Mouse (Mus musculus) MEL-GATA-1-ER (cell line): ENCODE data around the gene Barx2.

ENCODE experiments used
- DNase-seq: peaks from one replicate; pipeline ENCODE4 v3.0.0-alpha.2; 2012; ENCODE audit warnings: low read depth; ENCODE audit errors: extremely low read depth

The Barx2 gene

DNA sequence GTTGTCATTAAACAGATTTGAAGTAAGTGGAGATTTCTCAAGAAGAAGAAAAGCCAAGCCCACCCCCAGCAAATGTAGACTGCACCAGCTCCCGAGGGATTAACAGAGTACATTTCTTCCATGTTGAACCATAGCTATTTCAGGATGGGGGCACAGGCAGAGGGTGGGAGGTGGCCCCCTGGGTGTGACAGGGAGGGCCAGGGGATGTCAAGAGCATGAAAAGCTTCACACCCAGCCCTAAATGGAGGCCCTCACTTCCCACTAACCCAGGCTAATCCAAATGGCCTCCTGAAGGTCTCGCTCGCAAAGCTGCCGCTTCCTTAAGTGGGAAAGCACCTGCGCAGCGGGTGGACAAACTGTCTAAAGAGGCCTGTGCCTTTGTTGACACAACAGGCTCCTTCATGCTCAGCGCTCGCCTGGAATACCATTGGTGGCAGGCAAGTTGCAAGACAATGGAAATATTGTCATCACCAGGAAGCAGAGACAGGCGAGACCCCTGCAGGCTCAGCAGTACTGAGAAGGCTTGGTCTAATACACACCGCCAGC is 18.4 kb downstream of the Barx2 start:
- no peak for DNase-seq

GRCm38 (mm10) chr9:31888333-31888732 is 24.9 kb downstream of the Barx2 start:
- no peak for DNase-seq

DNA sequence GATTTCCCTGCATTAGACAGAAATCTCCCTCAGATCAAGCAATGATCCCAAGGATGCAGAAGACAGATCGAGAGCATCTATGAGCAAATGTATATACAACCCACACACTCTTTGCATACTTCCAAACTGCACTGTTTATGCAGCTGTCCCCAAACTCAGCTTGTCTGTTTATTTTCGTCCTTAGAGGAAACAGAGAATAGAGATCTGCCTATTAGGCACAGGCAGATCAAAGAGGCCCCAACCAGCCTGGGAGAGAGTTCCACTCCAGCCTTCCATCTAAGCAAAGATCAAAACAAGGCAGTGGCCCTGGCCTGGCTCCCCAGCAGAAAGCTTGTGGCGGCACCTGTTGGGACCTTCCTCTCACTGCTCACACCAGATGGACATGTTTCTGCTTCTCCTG is 27.0 kb downstream of the Barx2 start:
- DNase-seq, result no peak

DNA sequence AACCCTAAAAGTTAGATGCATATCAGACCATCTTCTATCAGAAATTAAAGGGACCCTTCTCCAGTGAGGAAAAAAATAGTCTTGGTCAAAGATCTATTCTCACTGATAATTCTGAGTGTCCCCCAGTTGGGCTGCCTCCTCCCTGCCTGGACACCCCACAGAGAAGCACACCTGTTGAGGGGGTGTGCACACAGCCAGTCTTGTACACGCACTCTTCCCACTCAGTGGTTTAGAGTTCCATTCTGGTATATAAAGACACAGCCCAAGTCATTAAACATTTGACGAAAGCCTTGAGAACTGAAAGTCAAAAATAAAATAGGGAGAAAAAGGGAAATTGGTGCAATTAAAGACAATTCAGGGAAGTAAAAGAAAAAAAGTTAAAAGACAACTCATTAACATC is 30.9 kb downstream of the Barx2 start:
- DNase-seq, result no peak

DNA sequence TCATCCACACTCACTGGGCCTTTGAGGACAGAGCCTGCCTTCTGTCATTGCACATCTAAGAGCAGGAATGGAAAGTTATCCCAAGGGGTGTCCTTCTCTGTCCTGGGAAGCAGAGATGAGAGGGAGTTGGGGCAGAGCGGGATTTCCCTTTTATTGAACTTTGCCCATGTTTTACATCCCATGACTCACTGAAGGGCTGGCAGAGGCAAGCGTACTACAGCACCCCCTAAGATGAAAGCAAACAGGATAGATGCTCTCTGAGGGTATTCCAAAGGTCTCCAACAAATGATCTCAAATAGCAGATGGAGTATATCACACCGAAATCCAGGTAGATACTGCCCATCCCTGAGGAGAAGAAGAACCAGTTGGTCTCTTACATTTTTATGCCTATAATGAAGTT is 37.7 kb downstream of the Barx2 start:
- no peak for DNase-seq

DNA sequence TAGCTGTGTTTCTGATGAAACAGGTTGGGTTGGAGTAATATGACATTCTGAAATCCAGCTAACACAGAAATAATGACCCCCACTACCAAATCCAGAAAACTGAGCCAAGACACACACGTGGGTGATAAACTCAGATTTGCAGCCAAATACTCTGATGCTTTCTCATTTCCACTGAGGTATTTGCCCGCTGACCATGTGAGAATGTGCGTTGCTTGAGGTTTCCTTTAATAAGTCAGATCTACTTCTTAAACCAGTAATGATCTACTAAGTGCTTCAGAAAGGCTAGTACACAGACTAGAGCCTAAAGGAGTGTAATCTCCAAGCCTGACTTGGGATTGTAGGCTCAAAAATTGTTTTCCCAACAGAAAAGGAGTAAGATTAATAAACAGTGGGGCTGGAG is 39.0 kb downstream of the Barx2 start:
- DNase-seq, result no peak

DNA sequence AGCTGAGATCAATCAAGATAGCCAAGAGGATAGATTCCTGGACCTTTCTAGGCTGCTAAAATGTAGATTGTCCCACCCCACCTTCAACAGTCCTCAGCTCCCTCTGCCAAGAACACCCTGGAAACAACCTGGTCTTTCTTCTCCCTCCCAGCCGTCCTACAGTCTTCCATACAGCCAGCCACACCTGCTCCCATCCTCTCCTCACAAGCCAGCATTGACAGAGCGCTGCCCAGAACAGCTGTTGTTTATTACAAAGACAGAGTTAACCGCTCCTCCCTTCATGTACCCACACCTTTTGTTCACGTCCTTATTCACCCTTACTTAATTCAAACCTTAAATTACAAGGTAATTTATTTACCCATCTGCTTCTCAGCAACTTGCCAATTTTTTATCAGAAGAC is 41.9 kb downstream of the Barx2 start:
- DNase-seq, result no peak

GRCm38 (mm10) chr9:31868823-31869460 is 44.3 kb downstream of the Barx2 start:
- DNase-seq, result no peak

DNA sequence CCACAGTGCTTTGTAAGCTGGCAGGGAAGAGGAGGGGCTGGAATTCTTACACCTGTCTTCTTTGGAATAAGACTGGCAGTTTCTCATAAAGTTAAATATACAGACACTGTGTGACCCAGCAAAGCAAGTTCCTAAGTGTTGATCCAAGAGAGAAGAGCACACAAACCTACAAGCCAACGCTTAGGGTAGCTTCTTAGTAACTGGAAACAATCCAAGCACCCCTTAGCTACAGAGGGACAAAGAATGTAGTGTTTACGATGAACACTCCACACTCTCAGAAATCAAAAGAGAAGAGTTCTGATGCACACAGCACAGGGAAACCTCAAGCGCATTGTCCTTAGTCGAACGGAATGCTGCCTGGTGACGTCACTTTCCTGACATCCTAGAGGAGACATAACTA is 49.4 kb downstream of the Barx2 start:
- DNase-seq, result no peak

GRCm38 (mm10) chr9:31859446-31859845 is 53.8 kb downstream of the Barx2 start:
- no peak for DNase-seq

GRCm38 (mm10) chr9:31858720-31859340 is 54.4 kb downstream of the Barx2 start:
- DNase-seq, result no peak

- DNase-seq, result no peak
Measured at GRCm38 (mm10) chr9:31857512-31857911, 55.8 kb downstream of the Barx2 start.

DNA sequence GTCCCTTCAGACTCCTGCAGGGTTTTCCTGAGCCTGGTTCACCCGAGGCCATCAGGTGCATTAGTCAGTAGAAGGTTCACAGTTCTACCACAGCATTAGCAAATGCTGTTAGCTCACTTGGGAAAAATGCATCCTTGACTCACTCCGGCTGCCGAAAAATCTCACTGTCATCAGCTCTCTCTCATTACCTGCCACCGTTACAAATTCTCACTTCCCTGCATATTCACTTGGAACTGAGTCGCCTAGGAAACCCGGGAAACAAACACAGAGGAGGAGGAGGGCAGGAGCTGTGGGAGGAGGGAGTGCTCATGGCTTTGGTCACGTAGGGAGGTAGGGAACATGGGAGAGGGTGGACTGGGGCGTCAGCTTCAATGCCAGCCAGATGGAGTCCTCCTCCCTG is 56.8 kb downstream of the Barx2 start:
- no peak for DNase-seq

DNA sequence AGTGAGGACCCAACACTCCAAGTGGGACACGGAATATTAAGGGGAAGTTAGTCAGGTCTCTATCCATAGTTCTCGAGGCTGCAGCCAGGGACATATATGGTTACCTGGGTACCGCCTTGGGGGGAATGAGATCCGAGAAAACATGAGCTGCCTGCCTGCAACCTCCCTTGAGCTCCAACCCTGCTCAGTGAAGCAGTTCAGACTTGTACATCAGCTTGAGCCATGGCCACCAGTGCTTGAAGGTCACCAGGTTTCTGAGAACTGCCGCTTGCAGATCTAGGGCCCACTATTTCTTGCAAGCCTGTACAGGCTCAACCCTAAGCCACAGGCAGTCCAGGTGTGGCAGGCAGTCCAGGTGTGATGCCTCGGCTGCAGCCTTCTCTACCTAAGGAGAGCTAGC is 57.6 kb downstream of the Barx2 start:
- no peak for DNase-seq

DNA sequence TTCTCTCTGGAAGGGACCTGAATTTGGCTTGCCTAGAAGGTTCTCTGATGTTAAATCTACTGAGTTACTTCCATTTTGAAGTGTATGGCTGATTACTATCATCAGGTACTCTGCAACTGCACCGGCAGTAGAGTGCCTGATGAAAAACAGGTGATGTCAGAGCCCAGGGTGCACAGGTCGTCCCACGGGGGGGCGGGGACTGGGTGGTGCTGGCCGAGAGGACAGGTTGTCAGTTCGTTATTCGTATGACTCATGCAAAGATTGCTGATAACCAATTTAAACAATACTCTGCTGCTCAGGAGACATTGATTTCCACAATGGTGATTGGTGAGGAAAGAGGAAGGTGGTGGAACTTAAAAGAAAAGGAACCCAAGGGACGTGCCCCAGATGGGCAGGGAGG is 61.6 kb downstream of the Barx2 start:
- DNase-seq, result no peak

- DNase-seq, result no peak
Measured at GRCm38 (mm10) chr9:31850706-31851105, 62.6 kb downstream of the Barx2 start.

GRCm38 (mm10) chr9:31849387-31849786 is 63.9 kb downstream of the Barx2 start:
- DNase-seq, result no peak

DNA sequence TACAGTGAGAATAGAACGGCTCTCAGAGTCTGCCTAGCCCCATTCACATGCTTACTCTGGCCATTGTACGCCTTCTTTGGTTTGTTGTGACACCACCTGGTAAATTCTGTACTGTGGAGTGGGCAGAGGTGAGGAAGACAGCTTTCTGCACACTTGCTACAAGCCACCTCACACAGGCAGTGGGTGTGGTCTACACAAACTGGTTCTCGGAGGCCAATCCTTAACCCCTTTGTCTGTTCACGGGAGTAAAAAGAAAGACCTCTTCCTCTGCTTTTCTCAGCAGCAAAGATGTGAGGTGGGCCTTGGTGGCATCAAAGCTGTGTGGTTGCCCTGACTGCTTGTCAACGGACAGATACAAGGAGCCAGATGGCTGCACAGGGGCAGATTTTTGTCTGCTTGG is 68.6 kb downstream of the Barx2 start:
- DNase-seq, result no peak

- DNase-seq, result no peak
Measured at GRCm38 (mm10) chr9:31841108-31841815, 72.0 kb downstream of the Barx2 start.

DNA sequence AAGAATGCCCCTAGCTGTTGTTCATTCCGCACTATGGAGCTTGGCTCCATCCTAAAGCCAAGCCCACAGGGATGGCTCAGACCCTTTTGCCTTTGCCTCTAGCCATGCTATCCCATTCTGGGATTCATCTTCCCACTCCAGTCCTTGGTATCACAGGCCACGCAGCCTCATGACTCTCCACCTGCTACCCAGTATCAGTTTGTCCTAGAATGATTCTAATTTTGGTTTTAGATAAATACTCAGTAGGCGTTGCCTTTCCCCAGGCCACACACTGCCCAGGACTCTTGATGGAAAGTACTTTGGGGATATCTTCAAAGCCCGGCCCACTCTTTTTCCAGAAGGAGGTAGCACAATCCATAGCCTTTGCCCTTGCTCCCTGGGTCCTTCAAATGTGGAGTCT is 72.7 kb downstream of the Barx2 start:
- no peak for DNase-seq

GRCm38 (mm10) chr9:31840037-31840436 is 73.2 kb downstream of the Barx2 start:
- DNase-seq, result no peak
